Mouse (Mus musculus) thymus, postnatal 10 days (tissue): Measurements from ENCODE around the gene Themis3.

Experiments
- DNase-seq, 2 experiments: peaks; one replicate each; pipeline ENCODE4 v3.0.0; 2021; ENCODE audit warnings: low spot score in 2 of 2

Themis3 gene

DNA sequence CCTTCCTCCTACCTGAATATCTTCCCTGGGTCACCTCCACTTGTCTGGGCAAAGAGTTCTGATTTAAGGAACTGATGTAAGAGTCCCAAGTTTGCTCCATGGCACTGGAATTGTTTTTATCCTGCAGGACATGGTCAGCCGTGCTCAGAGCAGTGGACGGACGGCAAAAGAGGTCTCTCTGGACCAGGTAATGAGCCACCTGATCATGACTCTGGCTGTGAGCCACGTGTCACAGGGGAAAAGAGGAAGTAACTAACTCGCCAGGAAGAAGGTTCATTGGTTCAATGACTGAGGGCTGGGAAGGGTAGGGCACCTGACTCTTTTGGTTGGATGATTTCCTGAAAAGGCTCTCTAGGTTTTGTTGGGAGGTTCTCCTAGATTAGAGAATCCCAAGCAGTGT lies at the start of gene Themis3:
Gene Themis3 (minus strand): TSS at position 187 of the 400 bp plus-strand sequence.
- no peak for DNase-seq

DNA sequence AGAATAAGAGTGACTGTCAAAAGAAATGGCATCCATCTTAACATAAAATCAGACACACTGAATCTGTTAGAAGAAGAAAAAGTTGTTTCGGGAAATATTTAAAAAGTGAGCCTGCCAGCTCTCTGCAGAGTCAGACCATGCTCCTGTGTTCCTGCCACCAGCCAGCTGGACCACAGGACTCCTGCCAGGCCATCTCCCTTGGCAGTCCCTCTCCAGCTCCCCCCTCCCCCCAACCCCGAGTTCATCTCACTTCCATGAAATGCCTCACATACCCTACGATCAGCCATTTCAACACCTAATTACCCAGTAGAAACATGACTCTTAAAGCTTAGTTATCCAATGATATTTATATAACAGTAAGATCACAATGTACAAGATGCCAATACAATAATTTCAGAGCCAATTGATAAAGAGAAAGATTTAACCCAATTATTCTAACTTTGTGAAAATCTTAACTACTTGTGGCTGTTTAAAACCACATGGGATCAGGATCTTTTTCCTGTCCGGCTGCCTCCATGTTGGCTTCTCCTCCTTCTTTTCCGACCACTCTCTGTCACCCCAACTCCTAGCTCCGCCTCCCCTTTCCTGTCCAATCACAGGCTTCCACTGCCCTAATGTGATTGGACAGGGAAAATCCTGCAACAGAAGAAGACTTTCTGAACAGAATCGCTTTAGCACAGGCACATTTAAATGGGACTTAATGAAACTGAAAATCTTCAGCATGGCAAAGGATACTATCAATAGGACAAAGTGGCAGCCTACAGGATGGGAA lies 43.7 kb upstream of the Themis3 start:
- DNase-seq = no peak

DNA sequence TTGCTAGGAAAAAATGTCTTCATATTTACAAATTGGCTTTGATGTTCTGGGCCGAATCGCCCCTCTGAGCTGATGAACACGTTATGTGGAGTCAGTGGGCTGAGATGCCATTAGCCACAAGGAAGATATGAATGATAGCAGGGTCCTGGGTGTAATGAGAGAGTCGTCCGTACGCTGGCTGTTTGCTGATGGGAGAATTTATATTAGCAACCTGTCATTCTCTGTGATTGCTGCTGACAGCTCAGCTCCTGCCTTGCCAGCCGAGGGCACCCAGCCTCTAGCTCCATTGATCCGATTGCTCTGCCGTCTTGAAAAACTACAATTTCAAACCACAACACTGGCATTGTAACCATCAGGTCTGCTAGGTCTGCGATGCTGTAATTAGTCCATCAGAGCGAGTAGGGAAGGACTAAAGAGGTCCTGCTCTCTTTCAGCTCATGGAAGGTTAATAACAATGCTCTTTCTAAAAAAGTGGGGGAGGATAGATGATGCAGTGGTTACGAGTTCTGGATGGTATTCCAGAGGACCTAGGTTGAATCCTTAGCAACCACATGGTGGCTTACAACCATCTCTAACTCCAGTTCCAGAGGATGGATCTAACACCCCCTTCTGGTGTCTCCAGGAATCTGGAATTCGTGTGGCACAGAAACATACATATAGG lies 25.7 kb upstream of the Themis3 start:
- no peak for DNase-seq

DNA sequence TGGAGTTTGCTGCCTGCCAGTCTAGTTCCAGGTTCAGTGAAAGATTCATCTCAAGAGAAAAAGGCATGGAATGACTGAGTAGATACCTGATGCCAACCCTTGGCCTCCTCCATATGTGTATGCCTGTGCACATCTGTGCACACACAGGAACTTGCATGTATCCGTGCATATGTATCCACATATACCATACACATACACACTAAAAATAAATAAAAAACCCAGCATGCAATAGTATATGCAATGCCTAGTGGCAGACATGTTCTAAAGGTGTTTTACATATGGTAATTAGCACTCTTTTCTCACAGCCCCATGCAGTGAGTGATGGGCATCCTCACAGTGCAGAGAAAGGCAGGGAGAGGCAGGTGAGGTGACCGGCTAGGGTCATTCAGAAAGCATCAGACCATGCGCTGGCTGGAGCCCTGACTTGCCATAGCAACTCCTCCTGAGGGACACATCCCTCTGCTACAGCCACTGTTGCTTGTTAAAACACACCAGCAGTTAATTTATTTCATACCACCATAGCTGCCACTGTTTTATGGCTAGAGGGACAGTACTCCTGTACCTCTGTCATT lies 24.9 kb upstream of the Themis3 start:
- DNase-seq = no peak

DNA sequence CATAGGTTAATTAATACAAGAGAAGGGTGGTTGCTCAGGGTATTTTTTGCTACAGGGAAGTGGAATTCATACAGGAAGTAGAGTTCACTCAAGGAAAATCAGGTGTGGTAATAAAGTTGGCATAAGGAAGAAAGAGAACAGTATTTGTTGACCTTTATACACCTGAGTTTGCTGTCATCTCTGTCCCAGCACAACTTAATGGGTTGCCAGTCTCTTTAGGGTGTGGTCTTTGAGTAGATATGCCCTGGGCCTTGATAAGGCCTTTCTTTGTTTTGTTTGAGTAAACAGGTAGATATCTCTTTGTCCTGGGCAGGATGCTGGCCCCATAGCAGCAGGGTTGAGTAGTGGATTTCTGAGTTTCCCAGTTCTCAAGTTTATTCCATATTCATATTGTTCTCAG lies 15.6 kb upstream of the Themis3 start:
- DNase-seq = no peak

DNA sequence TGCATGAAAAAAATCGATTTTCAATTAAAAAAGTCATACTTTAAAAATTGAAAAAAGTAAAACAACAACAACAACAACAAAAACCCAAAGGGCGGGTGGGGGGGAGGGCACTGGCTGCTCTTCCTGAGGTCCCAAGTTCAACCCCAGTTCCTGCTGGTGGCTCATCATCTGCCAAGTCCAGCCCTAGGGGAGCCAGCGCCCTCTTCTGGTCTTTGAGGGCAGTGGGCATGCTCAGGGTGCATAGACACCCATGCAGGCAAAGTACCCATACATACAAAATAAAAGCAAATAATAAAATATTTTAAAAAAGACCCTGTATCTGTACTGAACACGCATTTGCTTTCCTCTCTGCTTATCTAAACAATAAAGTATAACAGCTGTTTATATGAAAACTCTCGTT lies 10.5 kb upstream of the Themis3 start:
- no peak for DNase-seq

DNA sequence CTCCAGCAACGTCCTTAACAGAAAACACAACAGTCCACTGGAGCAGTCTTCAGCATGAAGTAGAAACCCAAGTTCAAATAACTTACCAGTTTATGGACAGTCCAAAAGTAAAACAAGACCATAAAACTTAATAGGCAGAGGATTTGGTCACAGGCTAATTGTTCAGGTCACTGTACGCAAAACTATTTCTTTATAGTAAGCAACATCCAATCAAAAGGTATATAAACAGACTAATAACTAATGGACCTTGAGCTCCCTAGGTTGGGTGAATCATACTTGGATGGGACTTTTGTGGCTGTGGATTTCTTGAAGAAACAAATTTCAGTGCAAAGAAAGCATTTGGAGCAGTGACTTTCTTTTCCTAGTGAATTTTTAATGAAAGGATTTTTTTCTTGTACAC lies 6.8 kb upstream of the Themis3 start:
- no peak for DNase-seq

DNA sequence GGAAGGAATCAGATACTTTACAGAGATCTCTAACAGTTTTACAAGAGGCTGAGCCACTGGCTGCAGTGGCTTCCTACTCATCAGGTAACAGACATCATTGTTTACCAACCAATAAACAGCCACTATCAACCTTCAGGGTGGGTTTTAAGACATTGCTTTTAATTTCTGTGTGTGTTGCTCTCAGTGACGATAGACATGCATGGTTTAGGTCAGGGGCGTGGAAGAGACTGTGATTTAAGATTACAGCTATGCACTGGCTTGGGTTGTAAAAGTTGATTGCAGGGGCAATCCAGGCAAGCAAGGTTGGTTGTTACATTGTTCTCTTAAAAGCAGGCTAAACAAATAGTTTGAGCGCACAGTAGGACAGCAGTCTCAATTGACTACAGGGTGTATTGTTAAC lies 1.4 kb upstream of the Themis3 start:
- DNase-seq = no peak

DNA sequence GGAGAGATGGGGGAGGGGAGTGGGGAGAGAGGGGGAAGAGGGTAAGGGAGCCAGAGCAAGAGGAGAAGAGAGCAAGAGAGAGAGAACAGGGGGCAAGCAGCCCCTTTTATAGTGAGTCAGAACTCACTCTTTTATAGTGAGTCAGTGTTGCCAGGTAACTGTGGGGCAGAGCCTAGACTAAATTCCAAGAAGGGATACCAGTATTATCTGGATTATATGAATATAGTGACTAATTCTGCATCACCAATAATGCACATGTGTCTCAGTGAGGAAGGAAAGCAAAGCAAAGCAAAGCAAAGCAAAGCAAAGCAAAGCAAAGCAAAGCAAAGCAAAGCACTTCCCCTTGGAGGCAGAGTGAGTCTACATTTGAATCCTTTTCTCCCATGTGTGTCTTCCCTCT lies 835 bp upstream of the Themis3 start:
- DNase-seq = no peak

DNA sequence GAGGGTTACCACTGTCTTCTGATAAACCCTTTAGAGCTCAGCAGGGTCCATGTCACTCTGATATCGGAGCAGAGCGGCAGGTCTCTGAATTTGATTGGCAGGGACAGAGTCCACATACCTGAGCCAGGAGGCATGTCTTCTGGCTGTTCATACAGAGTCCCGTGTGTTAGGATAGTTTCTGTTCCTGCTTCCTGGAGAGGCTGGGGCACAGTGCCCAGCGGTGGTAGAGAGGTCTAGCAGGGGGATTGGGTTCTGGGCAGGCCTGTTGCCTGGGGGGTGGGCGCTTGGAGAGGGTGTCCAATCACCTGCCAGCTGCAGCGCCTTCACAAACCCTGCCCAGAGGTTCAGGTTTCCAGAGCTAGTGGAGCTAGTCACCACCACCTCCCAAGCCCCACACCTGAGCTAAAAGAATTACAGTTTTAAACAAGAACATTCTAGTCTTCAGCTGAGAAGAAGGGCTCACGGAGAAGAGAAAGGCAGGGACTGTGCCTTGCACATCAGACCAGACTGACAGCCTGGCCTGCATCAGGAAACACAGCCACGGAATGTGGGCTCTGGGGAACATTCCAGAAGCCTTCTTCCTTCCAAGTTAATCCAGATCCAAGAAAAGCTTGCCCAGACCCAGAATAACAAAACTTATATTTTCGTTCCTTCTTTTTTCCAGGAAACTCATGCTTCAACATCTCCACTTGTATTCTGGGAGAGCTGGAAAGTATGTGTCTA lies 3.9 kb downstream of the Themis3 start:
- no peak for DNase-seq

DNA sequence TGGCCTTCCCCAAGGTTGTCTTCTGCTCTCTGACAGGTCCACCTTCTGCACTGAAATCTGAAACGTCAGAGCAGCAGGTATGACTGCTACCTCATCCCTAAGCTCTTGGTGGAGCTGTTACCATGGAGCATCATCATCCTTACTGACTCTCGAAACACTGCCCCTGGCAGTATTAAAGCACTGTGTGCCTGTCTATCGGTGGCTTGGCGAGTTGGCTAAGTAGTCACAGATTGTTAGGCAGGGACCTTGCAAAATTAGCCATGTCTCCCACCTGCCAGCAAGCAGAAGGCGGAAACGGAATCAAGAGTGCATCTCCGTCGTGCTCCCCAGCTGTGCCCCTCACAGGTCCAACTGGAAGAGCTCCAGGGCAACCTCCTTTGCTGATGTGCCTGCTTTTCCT lies 4.6 kb downstream of the Themis3 start:
- DNase-seq = no peak

DNA sequence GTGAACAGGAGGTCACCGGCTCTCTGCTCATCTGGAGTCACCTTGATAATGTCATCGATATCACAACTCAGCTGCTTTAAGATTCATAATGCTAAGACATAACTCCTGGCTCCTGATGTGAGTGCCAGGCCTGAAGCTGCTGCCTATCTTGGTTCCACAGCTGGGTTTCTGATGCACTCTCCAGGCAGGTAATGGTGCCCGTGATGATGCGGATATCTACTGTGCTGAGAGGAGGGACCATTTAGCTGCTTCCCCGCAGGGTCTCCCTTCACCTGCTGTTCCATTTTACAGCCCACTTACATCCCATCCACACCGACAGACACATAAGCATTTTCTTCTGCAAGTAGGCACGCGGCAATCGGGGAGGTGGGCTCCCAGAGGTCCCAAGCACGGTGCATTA lies 7.7 kb downstream of the Themis3 start:
- no peak for DNase-seq

DNA sequence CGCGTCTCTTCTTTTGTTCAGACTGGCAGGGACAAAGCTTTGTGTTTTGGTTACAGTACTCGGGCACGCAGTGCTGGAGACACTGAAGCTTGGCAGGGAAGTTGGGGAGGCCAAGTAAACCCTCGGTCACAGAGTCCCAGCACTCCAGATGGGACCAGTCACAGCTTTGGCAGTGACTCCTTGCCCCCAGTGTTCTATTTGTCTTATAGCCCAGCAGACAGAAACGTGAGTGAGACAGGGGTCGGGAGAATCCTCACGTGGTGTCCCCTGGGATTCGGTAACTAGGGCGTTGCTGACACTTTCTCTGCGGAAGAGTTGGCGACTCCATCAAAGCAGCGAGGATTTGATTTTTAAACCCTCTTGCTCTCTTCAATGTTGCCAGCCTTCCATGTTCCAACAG lies 8.3 kb downstream of the Themis3 start:
- DNase-seq = no peak

DNA sequence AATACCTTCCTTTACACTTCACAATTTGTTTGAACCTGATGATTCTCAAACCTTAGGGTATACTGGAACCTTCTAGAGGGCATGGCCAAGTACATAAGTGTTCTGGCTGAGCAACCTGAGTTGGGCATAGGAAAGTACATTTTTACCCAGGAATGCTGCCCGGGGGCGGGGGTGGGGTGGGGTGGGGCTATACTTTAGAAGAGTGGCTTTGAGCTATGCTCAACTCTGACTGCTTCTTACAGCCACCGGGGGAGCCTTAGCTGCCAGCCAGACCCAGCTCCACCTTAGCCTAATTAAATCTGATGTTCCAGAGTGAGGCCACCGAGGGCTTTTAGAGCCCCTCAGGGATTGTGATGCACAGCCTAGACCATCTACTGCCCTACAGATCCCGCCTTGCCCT lies 13.4 kb downstream of the Themis3 start:
- DNase-seq = no peak

DNA sequence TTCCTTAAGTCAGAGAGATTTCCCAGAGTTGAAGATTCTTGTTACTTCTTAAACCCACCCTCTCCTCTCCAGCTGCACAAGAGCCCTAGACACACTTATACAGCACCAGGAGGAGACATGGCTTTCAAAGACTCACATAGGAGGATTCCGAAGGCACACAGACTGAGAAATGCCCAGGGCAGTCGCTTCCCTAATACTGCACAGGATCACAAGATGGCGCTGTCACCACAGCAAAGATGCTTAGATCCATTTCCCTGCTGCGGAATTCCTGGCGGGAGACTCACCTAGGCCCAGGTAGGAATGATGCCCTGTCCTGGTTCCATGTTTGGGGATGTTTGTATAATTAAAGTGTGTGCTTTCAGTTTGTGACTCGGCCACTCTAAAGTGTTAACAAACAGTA lies 16.4 kb downstream of the Themis3 start:
- no peak for DNase-seq

DNA sequence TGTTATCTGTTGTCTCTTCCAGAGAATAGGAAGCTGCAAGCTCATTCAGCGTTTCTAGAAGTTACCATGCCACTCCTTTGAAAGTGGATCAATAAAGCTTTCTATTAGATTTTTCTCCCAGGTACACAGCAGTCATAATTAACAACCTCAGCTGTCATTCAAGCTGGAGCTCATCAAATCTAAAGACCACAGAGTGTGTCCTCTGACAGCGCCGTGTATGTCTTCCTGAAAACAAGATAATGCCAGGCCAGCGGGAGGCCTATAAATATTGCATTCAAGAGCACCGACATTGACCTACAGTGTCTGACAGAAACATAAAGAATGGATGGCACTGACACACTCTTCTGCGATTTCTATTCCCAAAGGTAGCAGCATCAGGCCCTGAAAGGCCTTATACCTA lies 16.9 kb downstream of the Themis3 start:
- DNase-seq = no peak

DNA sequence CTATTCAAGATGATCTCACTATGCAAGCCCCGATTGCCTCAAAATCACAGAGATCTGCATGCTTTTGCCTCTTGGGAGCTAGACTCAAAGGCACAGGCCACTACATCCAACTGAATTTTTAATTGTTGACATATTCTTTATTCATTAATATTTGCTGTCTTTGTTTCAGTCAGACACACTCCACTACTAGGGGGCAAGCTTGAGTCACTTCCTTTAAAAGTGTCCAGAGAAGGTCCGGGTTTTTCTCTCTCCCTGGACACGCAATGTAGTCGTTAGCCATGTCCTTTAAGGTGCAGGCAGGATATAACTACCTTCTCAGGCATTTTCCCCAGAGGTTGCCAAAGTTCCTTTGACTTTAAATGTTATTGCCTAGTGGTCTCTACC lies 21.8 kb downstream of the Themis3 start:
- peak in 1 of 2 experiments; percentile 9 for DNase-seq

DNA sequence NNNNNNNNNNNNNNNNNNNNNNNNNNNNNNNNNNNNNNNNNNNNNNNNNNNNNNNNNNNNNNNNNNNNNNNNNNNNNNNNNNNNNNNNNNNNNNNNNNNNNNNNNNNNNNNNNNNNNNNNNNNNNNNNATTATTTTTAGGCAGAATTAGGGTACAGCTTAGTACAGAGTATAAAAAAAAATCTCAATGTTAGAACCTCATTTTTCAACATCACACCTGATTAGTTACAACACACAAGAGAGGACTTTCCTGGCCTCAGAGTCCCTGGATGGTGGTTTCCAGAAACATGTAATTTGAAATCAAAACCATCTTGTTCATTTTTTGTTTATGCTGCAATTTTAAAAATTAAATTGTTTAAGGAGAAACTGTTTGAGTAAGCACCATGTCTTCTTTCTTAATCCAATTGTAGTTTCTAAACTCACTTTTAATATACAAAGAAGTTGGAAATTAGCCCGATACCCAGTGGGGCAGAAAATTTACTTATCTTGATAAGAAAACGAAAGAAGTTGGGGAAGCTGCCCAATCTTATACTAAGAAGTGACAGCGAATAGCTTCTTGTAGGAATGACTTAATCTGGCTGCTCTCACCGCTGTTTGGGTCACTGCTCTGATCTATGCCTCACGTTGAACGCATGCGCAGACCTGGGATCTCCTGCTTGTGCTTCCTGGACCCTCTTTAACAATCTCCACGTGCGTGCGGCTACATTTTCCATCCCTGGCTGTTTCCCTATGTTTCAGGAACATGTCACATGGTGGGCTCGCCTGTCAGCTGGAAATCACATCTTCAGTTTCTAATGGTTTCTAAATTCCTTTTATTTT lies 22.4 kb downstream of the Themis3 start:
- DNase-seq = no peak

DNA sequence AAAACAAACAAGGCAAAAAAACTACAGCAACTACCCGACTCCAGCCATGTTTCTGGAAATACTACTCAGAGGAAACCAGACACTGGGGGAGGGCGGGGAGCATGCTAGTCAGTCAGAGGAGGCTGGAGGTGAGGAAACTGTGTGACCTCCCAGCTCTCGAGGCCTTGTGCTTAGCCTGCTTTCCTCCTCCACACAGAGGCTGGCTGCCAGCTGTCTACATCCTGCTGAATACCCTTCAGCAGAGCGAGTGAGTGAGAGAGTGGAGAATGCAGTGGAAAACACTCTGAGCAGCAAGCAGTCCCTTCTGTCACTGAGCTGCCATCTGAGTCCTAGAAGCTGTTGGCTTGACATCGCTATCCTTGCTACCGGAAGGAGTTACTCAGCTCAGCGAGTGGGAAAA lies 30.2 kb downstream of the Themis3 start:
- no peak for DNase-seq

DNA sequence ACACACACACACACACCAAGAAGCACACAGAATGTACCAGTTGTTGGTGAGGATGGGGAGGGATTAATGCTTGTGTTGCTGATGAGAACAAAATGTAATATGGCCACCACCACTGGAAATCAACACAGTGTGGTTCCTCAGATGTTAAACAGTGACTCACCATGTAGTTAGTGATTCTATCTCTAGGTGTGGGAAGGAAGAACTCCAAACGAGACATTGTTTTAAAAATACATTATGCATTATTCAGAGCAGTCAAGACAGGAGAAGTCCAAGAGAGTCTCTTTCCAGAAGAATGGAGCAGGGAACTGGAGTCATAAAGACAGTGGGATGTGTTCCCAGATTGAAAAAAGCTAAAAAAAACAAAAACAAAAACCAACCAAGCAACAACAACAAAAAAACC lies 30.9 kb downstream of the Themis3 start:
- no peak for DNase-seq

DNA sequence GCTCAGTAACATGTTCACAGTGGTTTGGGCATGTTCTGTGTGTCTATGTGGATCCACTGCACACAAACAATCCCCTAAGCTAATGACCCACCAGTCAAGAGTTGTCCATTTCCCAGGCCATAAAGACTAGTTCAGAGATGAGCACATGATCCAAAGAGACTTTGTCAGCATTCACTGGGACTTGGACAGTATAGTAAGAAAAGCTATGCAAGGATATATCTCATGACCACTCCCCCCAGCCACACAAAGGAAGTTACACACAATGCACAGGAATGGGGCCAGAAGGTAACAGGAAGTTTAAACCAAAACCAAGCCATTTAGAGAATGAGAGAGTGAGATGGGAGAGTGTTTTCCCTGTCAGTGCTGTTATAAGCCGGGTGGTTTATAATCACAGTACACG lies 33.0 kb downstream of the Themis3 start:
- DNase-seq = no peak
